Mouse (Mus musculus) ES-Bruce4 (cell line): ENCODE results near the gene Pnmt. TPM values are rescaled to one million over a fixed set of nuclear protein-coding genes. Genes with fewer than 3 reads are reported as not detected.

Experiments
- H3K27ac ChIP-seq: 2 replicates; pipeline ENCODE4 v1.5.1; 2012; ENCODE audit warnings: low read length, inconsistent platforms; ENCODE audit not compliant: insufficient read depth
- H3K27me3 ChIP-seq: 2 replicates; pipeline ENCODE4 v1.6.1; 2012; ENCODE audit warnings: mild to moderate bottlenecking, low read length, inconsistent platforms; ENCODE audit not compliant: control insufficient read depth, poor library complexity, insufficient read depth, severe bottlenecking
- H3K36me3 ChIP-seq: 2 replicates; pipeline ENCODE4 v1.6.1; 2012; ENCODE audit warnings: inconsistent platforms, mild to moderate bottlenecking, low read length, moderate library complexity; ENCODE audit not compliant: control insufficient read depth, poor library complexity, insufficient read depth, severe bottlenecking
- H3K4me1 ChIP-seq: one replicate; pipeline ENCODE4 v1.8.1; 2011; ENCODE audit warnings: low read length; ENCODE audit not compliant: control insufficient read depth, insufficient read depth
- H3K4me3 ChIP-seq: 2 replicates; pipeline ENCODE4 v1.5.1; 2011; ENCODE audit warnings: low read depth, mild to moderate bottlenecking, low read length
- H3K9ac ChIP-seq: 2 replicates; pipeline ENCODE4 v1.6.1; 2012; ENCODE audit warnings: low read depth, mild to moderate bottlenecking, inconsistent platforms; ENCODE audit not compliant: poor library complexity, severe bottlenecking
- H3K9me3 ChIP-seq: replicated peaks from 2 replicates; pipeline ENCODE4 v1.6.1; 2012; ENCODE audit warnings: mild to moderate bottlenecking, low read length, inconsistent platforms; ENCODE audit not compliant: control insufficient read depth, poor library complexity, insufficient read depth, severe bottlenecking
- CTCF ChIP-seq: IDR thresholded peaks from one replicate; pipeline ENCODE4 v1.8.1; 2011; ENCODE audit warnings: low read depth, low read length
- EP300 ChIP-seq: IDR thresholded peaks from 2 replicates; pipeline ENCODE4 v1.6.1; 2011; ENCODE audit warnings: low read depth, low read length; ENCODE audit not compliant: insufficient read depth
- POLR2A ChIP-seq: IDR thresholded peaks from one replicate; pipeline ENCODE4 v1.8.1; 2011; ENCODE audit warnings: low read length; ENCODE audit not compliant: insufficient read depth
- polyA plus RNA-seq: library from polyadenylated mRNA; stranded (reverse); fragments of >200 nt; gene quantifications from 2 replicates; pipeline ENCODE4 v1.2.4, GENCODE M21; 2011; ENCODE audit warnings: low read depth; ENCODE audit not compliant: missing spikeins, insufficient read depth, insufficient read length

Pnmt gene
- polyA plus RNA-seq, 1 experiment: not detected

DNA sequence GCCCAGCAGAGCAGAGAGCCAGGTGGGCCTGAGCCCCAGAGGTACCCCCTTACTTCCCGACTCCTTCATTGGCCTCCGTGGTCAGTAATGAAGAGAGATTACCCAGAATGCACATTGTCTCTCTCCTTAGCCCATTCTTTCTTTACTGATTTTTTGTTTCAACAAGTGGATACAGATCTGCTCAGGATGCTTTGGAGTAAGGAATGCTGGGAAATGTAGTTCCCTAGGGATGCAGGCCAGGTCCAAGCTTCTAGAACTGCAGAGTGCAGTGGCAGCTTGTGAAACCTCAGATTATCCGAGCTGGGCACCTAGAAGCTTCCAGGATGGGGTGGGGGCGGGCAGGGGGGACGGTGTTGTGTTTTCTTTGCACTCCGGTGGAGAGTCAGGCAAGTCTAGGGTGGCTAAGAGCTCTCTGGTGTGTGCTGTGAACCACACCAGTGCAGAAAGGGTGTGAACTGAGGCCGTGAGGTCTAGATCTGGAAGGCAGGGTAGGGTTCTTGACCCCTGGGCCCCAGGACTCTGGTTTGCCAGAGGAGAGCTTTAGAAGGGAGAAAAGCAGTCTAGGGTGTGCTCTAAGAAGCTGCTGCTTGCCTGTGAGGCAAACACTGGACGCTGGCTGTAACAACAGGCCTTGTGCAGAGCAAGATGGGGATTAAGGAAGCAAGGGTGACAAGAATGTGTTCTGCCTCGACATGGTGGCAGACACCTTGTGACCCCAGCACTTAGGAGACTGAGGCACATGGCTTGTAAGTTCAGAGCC is 45.7 kb downstream of the Pnmt start:
- H3K9ac ChIP-seq: no peak overlapping the region
- H3K36me3 ChIP-seq: 0 out of 2 replicates have a peak, but pooled peaks cover 1% of the 10 kb centered on the region

DNA sequence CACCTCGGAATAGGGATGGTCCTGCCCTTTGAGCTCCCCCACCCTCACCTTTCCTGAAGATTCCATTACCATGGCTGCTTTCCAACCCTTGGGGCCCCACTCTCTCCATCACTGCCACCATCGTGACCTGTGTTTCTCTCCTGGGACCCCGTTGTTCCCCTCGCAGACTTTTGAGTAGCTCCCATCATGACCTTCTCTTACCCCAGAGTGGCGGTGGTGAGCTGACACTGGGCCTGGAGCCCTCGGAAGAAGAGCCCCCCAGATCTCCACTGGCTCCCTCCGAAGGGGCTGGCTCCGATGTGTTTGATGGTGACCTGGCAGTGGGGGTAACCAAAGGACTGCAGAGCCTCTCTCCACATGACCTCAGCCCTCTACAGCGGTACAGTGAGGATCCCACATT is 49.5 kb downstream of the Pnmt start:
- H3K9ac ChIP-seq: no peak overlapping the region
- H3K27me3 ChIP-seq: no peaks in the 10 kb centered on the region
- H3K4me3 ChIP-seq: no peak overlapping the region
- no peaks in the 10 kb centered on the region for H3K36me3 ChIP-seq
- TF ChIP-seq CTCF: no peak
- TF ChIP-seq EP300: no peak
- TF ChIP-seq POLR2A: no peak
- no peak overlapping the region for H3K27ac ChIP-seq
- no peaks in the 10 kb centered on the region for H3K9me3 ChIP-seq
- no peaks in the 10 kb centered on the region for H3K4me1 ChIP-seq

More for the DNA sequence above, 45.7 kb downstream of the Pnmt start:
- Histone ChIP-seq H3K9me3 (no peaks in the 10 kb centered on the region), H3K27me3 (no peaks in the 10 kb centered on the region), H3K4me1 (no peaks in the 10 kb centered on the region), H3K27ac (no peak overlapping the region), H3K4me3 (no peak overlapping the region)
- TF ChIP-seq CTCF: no peak
- no peak for TF ChIP-seq POLR2A
- no peak for TF ChIP-seq EP300

DNA sequence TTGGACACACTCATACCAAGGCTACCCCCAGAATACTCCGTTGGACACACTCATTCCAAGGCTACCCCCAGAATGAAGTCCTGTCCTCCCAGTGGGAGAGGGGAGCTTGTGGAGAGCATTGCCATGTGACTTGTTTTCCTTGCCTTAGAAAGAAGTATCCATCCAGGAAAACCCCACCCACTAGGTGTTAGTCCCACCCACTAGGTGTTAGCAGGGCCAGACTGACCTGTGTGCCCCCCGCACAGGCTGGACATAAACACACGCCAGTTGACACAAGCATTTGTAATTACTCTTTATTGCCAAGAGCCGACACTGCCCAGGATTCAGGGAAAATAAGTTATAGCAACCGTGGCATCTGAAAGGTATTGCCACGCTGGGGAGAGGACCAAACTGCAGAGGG is 51.2 kb downstream of the Pnmt start:
- TF ChIP-seq POLR2A (no peak), EP300 (no peak), CTCF (no peak)
- no peak overlapping the region for H3K9ac ChIP-seq

More for the DNA sequence above, 51.2 kb downstream of the Pnmt start:
- no peaks in the 10 kb centered on the region for H3K27me3 ChIP-seq
- H3K4me3 ChIP-seq: no peak overlapping the region
- no peak overlapping the region for H3K27ac ChIP-seq
- no peaks in the 10 kb centered on the region for H3K36me3 ChIP-seq
- no peaks in the 10 kb centered on the region for H3K9me3 ChIP-seq
- no peaks in the 10 kb centered on the region for H3K4me1 ChIP-seq

Other genes starting within 250 kb of the Pnmt start
- gene Fbxl20, start 236.0 kb upstream of the Pnmt start, polyA plus RNA-seq: 44.5 and 45.8 TPM in 2 replicates
- 55.8 and 57.5 TPM in 2 replicates for gene Med1, start 193.2 kb upstream of the Pnmt start, polyA plus RNA-seq
- 52.5 and 53.6 TPM in 2 replicates for gene Cdk12, start 183.4 kb upstream of the Pnmt start, polyA plus RNA-seq
- not detected in 2 replicates for gene Neurod2, start 56.8 kb upstream of the Pnmt start, polyA plus RNA-seq
- gene Ppp1r1b, start 38.0 kb upstream of the Pnmt start, polyA plus RNA-seq: 1.1 and 1.5 TPM in 2 replicates
- gene Stard3, start 28.1 kb upstream of the Pnmt start, polyA plus RNA-seq: 12.2 and 16.8 TPM in 2 replicates
- not detected in 2 replicates for gene Tcap, start 2.6 kb upstream of the Pnmt start, polyA plus RNA-seq
- gene Pgap3, start 14.0 kb downstream of the Pnmt start, polyA plus RNA-seq: 4.5 and 5.0 TPM in 2 replicates
- gene Erbb2, start 26.0 kb downstream of the Pnmt start, polyA plus RNA-seq: 11.0 and 12.4 TPM in 2 replicates
- 65.1 and 67.2 TPM in 2 replicates for gene Mien1, start 52.5 kb downstream of the Pnmt start, polyA plus RNA-seq
- gene Grb7, start 59.9 kb downstream of the Pnmt start, polyA plus RNA-seq: 45.6 and 48.2 TPM in 2 replicates
- not detected in 2 replicates for gene Ikzf3, start 159.6 kb downstream of the Pnmt start, polyA plus RNA-seq
- gene Zpbp2, start 164.6 kb downstream of the Pnmt start, polyA plus RNA-seq: not detected in 2 replicates
- 19.3 and 20.0 TPM in 2 replicates for gene Ormdl3, start 200.9 kb downstream of the Pnmt start, polyA plus RNA-seq
- gene Lrrc3c, start 211.8 kb downstream of the Pnmt start, polyA plus RNA-seq: not detected in 2 replicates
- gene Gm12355, start 239.2 kb downstream of the Pnmt start, polyA plus RNA-seq: 50.0 and 53.5 TPM in 2 replicates
- not detected in 2 replicates for gene Gsdma3, start 239.9 kb downstream of the Pnmt start, polyA plus RNA-seq